Mouse (Mus musculus): ENCODE results near the gene Rgs3. TPM values are rescaled to one million over a fixed set of nuclear protein-coding genes. Genes with fewer than 3 reads are reported as not detected.

Gene Rgs3
- polyA plus RNA-seq, 1 experiment from 2014 or later: 38.8 TPM

- no peak for DNase-seq (ENCODE audit: low spot score)
- ATAC-seq (ENCODE audit: low read depth): no peak
- 69% methylated on average over 13 of the region's 13 CpGs for WGBS
- Histone ChIP-seq H3K27me3 (replicated peaks; ENCODE audit: control insufficient read depth, insufficient read depth, low read length) (no peaks in the 10 kb centered on the region), H3K27ac (replicated peaks; ENCODE audit: low read depth, low read length) (peak overlapping the region; percentile 93), H3K36me3 (ENCODE audit: control insufficient read depth, insufficient read depth, low read length) (no peaks in the 10 kb centered on the region), H3K4me1 (ENCODE audit: control insufficient read depth, insufficient read depth, low read length) (peaks cover 53% of the 10 kb centered on the region), H3K9ac (ENCODE audit: low read depth, low read length) (no peak overlapping the region), H3K9me3 (ENCODE audit: control insufficient read depth, low read length) (no peaks in the 10 kb centered on the region), H3K4me2 (ENCODE audit: low read depth, low read length) (no peak overlapping the region), H3K4me3 (ENCODE audit: low read depth, low read length) (no peak overlapping the region)
Observed at GRCm38 (mm10) chr4:62623251-62624015, 63.8 kb downstream of the Rgs3 start.

GRCm38 (mm10) chr4:62624679-62625450 lies 65.2 kb downstream of the Rgs3 start:
- H3K27ac ChIP-seq (replicated peaks; ENCODE audit: low read depth, low read length): peak overlapping the region; percentile 93
- 20% methylated on average over 13 of the region's 15 CpGs for WGBS
- H3K27me3 ChIP-seq (replicated peaks; ENCODE audit: control insufficient read depth, insufficient read depth, low read length): no peaks in the 10 kb centered on the region
- no peak overlapping the region for H3K4me3 ChIP-seq (ENCODE audit: low read depth, low read length)
- peaks cover 48% of the 10 kb centered on the region for H3K4me1 ChIP-seq (ENCODE audit: control insufficient read depth, insufficient read depth, low read length)
- no peaks in the 10 kb centered on the region for H3K36me3 ChIP-seq (ENCODE audit: control insufficient read depth, insufficient read depth, low read length)
- H3K9me3 ChIP-seq (ENCODE audit: control insufficient read depth, low read length): no peaks in the 10 kb centered on the region
- 0 out of 2 replicates have a peak overlapping the region, but pooled peaks have one; percentile 32 for H3K9ac ChIP-seq (ENCODE audit: low read depth, low read length)
- DNase-seq (ENCODE audit: low spot score) (peak; percentile 92), ATAC-seq (ENCODE audit: low read depth) (peak; percentile 85)
- H3K4me2 ChIP-seq (ENCODE audit: low read depth, low read length): peak overlapping the region; percentile 21

GRCm38 (mm10) chr4:62625451-62626061 lies 65.9 kb downstream of the Rgs3 start:
- ATAC-seq (ENCODE audit: low read depth) (0 out of 2 replicates have a peak, but pooled peaks have one; percentile 17), DNase-seq (ENCODE audit: low spot score) (peak; percentile 29)
- H3K36me3 ChIP-seq (ENCODE audit: control insufficient read depth, insufficient read depth, low read length): no peaks in the 10 kb centered on the region
- no peaks in the 10 kb centered on the region for H3K9me3 ChIP-seq (ENCODE audit: control insufficient read depth, low read length)
- no peak overlapping the region for H3K4me3 ChIP-seq (ENCODE audit: low read depth, low read length)
- WGBS: 38% methylated on average over 19 of the region's 19 CpGs
- no peaks in the 10 kb centered on the region for H3K27me3 ChIP-seq (replicated peaks; ENCODE audit: control insufficient read depth, insufficient read depth, low read length)
- peaks cover 52% of the 10 kb centered on the region for H3K4me1 ChIP-seq (ENCODE audit: control insufficient read depth, insufficient read depth, low read length)
- no peak overlapping the region for H3K9ac ChIP-seq (ENCODE audit: low read depth, low read length)
- peak overlapping the region; percentile 93 for H3K27ac ChIP-seq (replicated peaks; ENCODE audit: low read depth, low read length)
- no peak overlapping the region for H3K4me2 ChIP-seq (ENCODE audit: low read depth, low read length)

GRCm38 (mm10) chr4:62626228-62627026 lies 66.8 kb downstream of the Rgs3 start:
- Histone ChIP-seq H3K4me2 (ENCODE audit: low read depth, low read length) (no peak overlapping the region), H3K4me1 (ENCODE audit: control insufficient read depth, insufficient read depth, low read length) (peaks cover 60% of the 10 kb centered on the region), H3K9ac (ENCODE audit: low read depth, low read length) (no peak overlapping the region), H3K27ac (replicated peaks; ENCODE audit: low read depth, low read length) (0 out of 2 replicates have a peak overlapping the region, but pooled peaks have one; percentile 44), H3K4me3 (ENCODE audit: low read depth, low read length) (no peak overlapping the region), H3K36me3 (ENCODE audit: control insufficient read depth, insufficient read depth, low read length) (no peaks in the 10 kb centered on the region), H3K27me3 (replicated peaks; ENCODE audit: control insufficient read depth, insufficient read depth, low read length) (no peaks in the 10 kb centered on the region), H3K9me3 (ENCODE audit: control insufficient read depth, low read length) (no peaks in the 10 kb centered on the region)
- WGBS: 53% methylated on average over 15 of the region's 15 CpGs
- no peak for ATAC-seq (ENCODE audit: low read depth)
- DNase-seq (ENCODE audit: low spot score): peak; percentile 51

GRCm38 (mm10) chr4:62627331-62627730 lies 67.7 kb downstream of the Rgs3 start:
- 64% methylated on average over 4 of the region's 4 CpGs for WGBS
- no peak for ATAC-seq (ENCODE audit: low read depth)
- H3K9me3 ChIP-seq (ENCODE audit: control insufficient read depth, low read length): no peaks in the 10 kb centered on the region
- no peaks in the 10 kb centered on the region for H3K27me3 ChIP-seq (replicated peaks; ENCODE audit: control insufficient read depth, insufficient read depth, low read length)
- no peak overlapping the region for H3K4me2 ChIP-seq (ENCODE audit: low read depth, low read length)
- peaks cover 57% of the 10 kb centered on the region for H3K4me1 ChIP-seq (ENCODE audit: control insufficient read depth, insufficient read depth, low read length)
- H3K4me3 ChIP-seq (ENCODE audit: low read depth, low read length): no peak overlapping the region
- H3K36me3 ChIP-seq (ENCODE audit: control insufficient read depth, insufficient read depth, low read length): no peaks in the 10 kb centered on the region
- no peak for DNase-seq (ENCODE audit: low spot score)
- no peak overlapping the region; the same call in 1 of the 2 replicates for H3K27ac ChIP-seq (replicated peaks; ENCODE audit: low read depth, low read length)
- H3K9ac ChIP-seq (ENCODE audit: low read depth, low read length): no peak overlapping the region

- DNase-seq (ENCODE audit: low spot score) (no peak), ATAC-seq (ENCODE audit: low read depth) (no peak)
- WGBS: 76% methylated on average over 7 of the region's 7 CpGs
- Histone ChIP-seq H3K9ac (ENCODE audit: low read depth, low read length) (no peak overlapping the region), H3K4me2 (ENCODE audit: low read depth, low read length) (no peak overlapping the region), H3K9me3 (ENCODE audit: control insufficient read depth, low read length) (no peaks in the 10 kb centered on the region), H3K4me3 (ENCODE audit: low read depth, low read length) (no peak overlapping the region), H3K36me3 (ENCODE audit: control insufficient read depth, insufficient read depth, low read length) (no peaks in the 10 kb centered on the region), H3K4me1 (ENCODE audit: control insufficient read depth, insufficient read depth, low read length) (peaks cover 51% of the 10 kb centered on the region), H3K27me3 (replicated peaks; ENCODE audit: control insufficient read depth, insufficient read depth, low read length) (no peaks in the 10 kb centered on the region), H3K27ac (replicated peaks; ENCODE audit: low read depth, low read length) (no peak overlapping the region)
Observed at GRCm38 (mm10) chr4:62628547-62628946, 68.9 kb downstream of the Rgs3 start.

GRCm38 (mm10) chr4:62629461-62629860 lies 69.8 kb downstream of the Rgs3 start:
- H3K4me3 ChIP-seq (ENCODE audit: low read depth, low read length): no peak overlapping the region
- no peak overlapping the region for H3K4me2 ChIP-seq (ENCODE audit: low read depth, low read length)
- H3K27ac ChIP-seq (replicated peaks; ENCODE audit: low read depth, low read length): no peak overlapping the region
- DNase-seq (ENCODE audit: low spot score) (no peak), ATAC-seq (ENCODE audit: low read depth) (no peak)
- 46% methylated on average over 9 of the region's 9 CpGs for WGBS
- no peaks in the 10 kb centered on the region for H3K36me3 ChIP-seq (ENCODE audit: control insufficient read depth, insufficient read depth, low read length)
- peaks cover 51% of the 10 kb centered on the region for H3K4me1 ChIP-seq (ENCODE audit: control insufficient read depth, insufficient read depth, low read length)
- H3K27me3 ChIP-seq (replicated peaks; ENCODE audit: control insufficient read depth, insufficient read depth, low read length): no peaks in the 10 kb centered on the region
- H3K9ac ChIP-seq (ENCODE audit: low read depth, low read length): no peak overlapping the region
- H3K9me3 ChIP-seq (ENCODE audit: control insufficient read depth, low read length): no peaks in the 10 kb centered on the region

- Histone ChIP-seq H3K4me2 (ENCODE audit: low read depth, low read length) (no peak overlapping the region), H3K9me3 (ENCODE audit: control insufficient read depth, low read length) (no peaks in the 10 kb centered on the region), H3K4me3 (ENCODE audit: low read depth, low read length) (no peak overlapping the region), H3K27ac (replicated peaks; ENCODE audit: low read depth, low read length) (no peak overlapping the region), H3K9ac (ENCODE audit: low read depth, low read length) (no peak overlapping the region), H3K4me1 (ENCODE audit: control insufficient read depth, insufficient read depth, low read length) (peaks cover 48% of the 10 kb centered on the region), H3K27me3 (replicated peaks; ENCODE audit: control insufficient read depth, insufficient read depth, low read length) (no peaks in the 10 kb centered on the region), H3K36me3 (ENCODE audit: control insufficient read depth, insufficient read depth, low read length) (no peaks in the 10 kb centered on the region)
- no peak for DNase-seq (ENCODE audit: low spot score)
- 47% methylated on average over 4 of the region's 4 CpGs for WGBS
- no peak for ATAC-seq (ENCODE audit: low read depth)
Observed at GRCm38 (mm10) chr4:62629905-62630304, 70.3 kb downstream of the Rgs3 start.

All from embryonic facial prominence, embryonic 14.5 days (tissue).